24 mouse cellular contexts compared by ENCODE assay signal in the genomic region with DNA sequence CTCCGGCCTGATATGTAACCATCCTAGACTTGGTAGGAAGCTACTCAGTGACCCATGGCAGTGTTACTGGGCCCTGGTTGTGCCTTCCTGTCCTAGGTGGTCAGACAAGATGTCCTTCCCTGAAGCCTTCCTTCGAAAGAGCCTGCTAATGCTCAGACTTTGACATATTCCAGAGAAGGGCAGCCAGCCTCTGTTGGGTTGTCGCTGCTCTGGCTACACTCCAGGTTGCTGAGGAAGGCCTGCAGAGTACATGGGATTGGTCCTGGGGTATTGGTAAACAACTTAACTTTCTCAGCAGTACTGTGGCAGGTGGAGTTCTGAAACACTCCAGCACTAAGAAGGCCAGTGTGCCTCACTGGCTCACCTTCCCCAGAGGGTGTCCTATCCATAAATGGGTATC. TPM values are rescaled to one million over a fixed set of nuclear protein-coding genes. Genes with fewer than 3 reads are reported as not detected.
DNase-seq lines count a peak whose midpoint lies in the region; ATAC-seq and TF ChIP-seq lines count a peak whose summit lies in the region.
"Had no signal": no experiment of that assay in that cellular context is flagged by ENCODE, and none has a peak within 500 bp of the region (broad histone marks: within the 10 kb centered on the region; RNA-seq: fewer than 3 reads in every experiment).

No protein-coding gene starts in this region.

- no peak for TF ChIP-seq EP300 in stomach, postnatal 0 days (optimal IDR thresholded peaks at IDR 0.05)

- peaks cover 28% of the 10 kb centered on the region for H3K4me1 ChIP-seq in cerebellum, adult 2 months (ENCODE audit: control insufficient read depth, insufficient read depth, low read length)
- H3K4me1 ChIP-seq in stomach, embryonic 15.5 days = peaks cover 12% of the 10 kb centered on the region
- H3K4me1 ChIP-seq in stomach, postnatal 0 days (replicated peaks; ENCODE audit: control insufficient read depth, insufficient read depth) = no peaks in the 10 kb centered on the region
- H3K4me1 ChIP-seq: forebrain, embryonic 13.5 days; hindbrain, embryonic 12.5 days had no signal

- no peaks in the 10 kb centered on the region for H3K27me3 ChIP-seq in cerebellum, adult 2 months (ENCODE audit: control insufficient read depth, insufficient read depth, low read length)
- H3K27me3 ChIP-seq in stomach, embryonic 15.5 days (replicated peaks) = no peaks in the 10 kb centered on the region
- no peaks in the 10 kb centered on the region for H3K27me3 ChIP-seq in stomach, postnatal 0 days (ENCODE audit: control insufficient read depth, insufficient read depth, low read length)
- H3K27me3 ChIP-seq: embryonic facial prominence, embryonic 13.5 days; forebrain, embryonic 13.5 days; hindbrain, embryonic 12.5 days; hindbrain, embryonic 15.5 days had no signal

- peaks cover 19% of the 10 kb centered on the region for H3K36me3 ChIP-seq in stomach, embryonic 15.5 days
- H3K36me3 ChIP-seq in stomach, postnatal 0 days (ENCODE audit: control insufficient read depth, insufficient read depth, low read length) = no peaks in the 10 kb centered on the region

- no peak overlapping the region for H3K4me2 ChIP-seq in stomach, embryonic 15.5 days
- no peak overlapping the region for H3K4me2 ChIP-seq in stomach, postnatal 0 days (replicated peaks; ENCODE audit: low read depth)
- H3K4me2 ChIP-seq: embryonic facial prominence, embryonic 13.5 days; forebrain, embryonic 13.5 days; hindbrain, embryonic 12.5 days; hindbrain, embryonic 15.5 days had no signal

- no peak overlapping the region; the same call in 1 of the 2 replicates for H3K27ac ChIP-seq in cerebellum, adult 2 months (ENCODE audit: insufficient read depth, low read length)
- 0 out of 2 replicates have a peak overlapping the region, but pooled peaks have one; percentile 21 for H3K27ac ChIP-seq in stomach, embryonic 15.5 days
- H3K27ac ChIP-seq in stomach, postnatal 0 days (replicated peaks) = no peak overlapping the region
- H3K27ac ChIP-seq: embryonic facial prominence, embryonic 13.5 days; forebrain, embryonic 10.5 days; forebrain, embryonic 13.5 days; heart, embryonic 10.5 days; hindbrain, embryonic 12.5 days; hindbrain, embryonic 15.5 days had no signal

- H3K4me3 ChIP-seq in cerebellum, adult 2 months (replicated peaks; ENCODE audit: insufficient read depth, low read depth, low read length) = no peak overlapping the region
- no peak overlapping the region for H3K4me3 ChIP-seq in stomach, embryonic 15.5 days (replicated peaks)
- no peak overlapping the region for H3K4me3 ChIP-seq in stomach, postnatal 0 days (ENCODE audit: low read depth, low read length)
- H3K4me3 ChIP-seq: embryonic facial prominence, embryonic 13.5 days; forebrain, embryonic 10.5 days; forebrain, embryonic 13.5 days; heart, embryonic 10.5 days; hindbrain, embryonic 12.5 days; hindbrain, embryonic 15.5 days had no signal

- H3K9ac ChIP-seq in stomach, embryonic 15.5 days = no peak overlapping the region
- no peak overlapping the region for H3K9ac ChIP-seq in stomach, postnatal 0 days (ENCODE audit: low read length)
- H3K9ac ChIP-seq: embryonic facial prominence, embryonic 13.5 days; forebrain, embryonic 13.5 days; hindbrain, embryonic 12.5 days; hindbrain, embryonic 15.5 days had no signal

- no peak for TF ChIP-seq CTCF in cerebellum, adult 2 months (IDR thresholded peaks at IDR 0.05; ENCODE audit: borderline replicate concordance, insufficient read depth, low read depth, low read length)
- no peak for TF ChIP-seq CTCF in stomach, postnatal 0 days (IDR thresholded peaks at IDR 0.05; ENCODE audit: low read depth)

- no peak for TF ChIP-seq POLR2A in cerebellum, adult 2 months (IDR thresholded peaks at IDR 0.05; ENCODE audit: borderline replicate concordance, insufficient read depth, low read length)

- DNase-seq in cerebellum, postnatal 4 days (ENCODE audit: low spot score in 2 of 2) = no peak
- DNase-seq in cerebellum, adult 9-11 months = peak; percentile 43
- no peak for DNase-seq in cerebellum, adult 2 months
- peak; percentile 56 for DNase-seq in heart, adult 11 months
- DNase-seq in heart, adult 9 months (ENCODE audit: low spot score in 2 of 2) = no peak
- DNase-seq in stomach, postnatal 0 days (ENCODE audit: low spot score) = no peak
- DNase-seq: adrenal gland, adult 8-10 months; adrenal gland, postnatal 25 days; gastrocnemius, postnatal 10 days; gastrocnemius, postnatal 36 days; kidney, adult 2 months had no signal

- WGBS in cerebellum, adult 2 months = 49% methylated on average over 3 of the region's 3 CpGs
- 72% methylated on average over 3 of the region's 3 CpGs for WGBS in stomach, embryonic 15.5 days
- WGBS in stomach, postnatal 0 days = 74% methylated on average over 3 of the region's 3 CpGs

- ATAC-seq in cerebellum, adult (ENCODE audit: insufficient number of reproducible peaks, low FRiP score, low TSS enrichment) = peak; percentile 16; the same call in 1 of the 2 replicates
- no peak for ATAC-seq in stomach, embryonic 15.5 days (ENCODE audit: insufficient read depth, low FRiP score, low read depth)
- ATAC-seq in stomach, postnatal 0 days (ENCODE audit: low FRiP score, low TSS enrichment) = no peak
- ATAC-seq: activated CD4-positive, CD25-positive, alpha-beta regulatory T cell, adult 4 months; forebrain, embryonic 13.5 days; forebrain, embryonic 16.5 days; intestine, postnatal 0 days had no signal

- no peaks in the 10 kb centered on the region for H3K9me3 ChIP-seq in stomach, embryonic 15.5 days
- no peaks in the 10 kb centered on the region for H3K9me3 ChIP-seq in stomach, postnatal 0 days (ENCODE audit: control insufficient read depth, low read length)
- H3K9me3 ChIP-seq: embryonic facial prominence, embryonic 13.5 days; forebrain, embryonic 10.5 days; forebrain, embryonic 13.5 days; heart, embryonic 10.5 days; hindbrain, embryonic 12.5 days; hindbrain, embryonic 15.5 days had no signal

RNA-seq across cellular contexts. Expression of gene Tmem209, which starts 30.2 kb away (rescaled TPM):
- polyA plus RNA-seq in cerebellum, adult 2 months (2012; rRNA removed) = 33.9 and 36.7 TPM in 2 replicates
- 28.5 and 33.7 TPM in 2 replicates for polyA plus RNA-seq in stomach, embryonic 15.5 days (2015; fragmentation: Nextera tagmentation; extraction: Ambion mirVana)
- polyA plus RNA-seq in stomach, postnatal 0 days (2015; fragmentation: Nextera tagmentation; extraction: Ambion mirVana) = 13.0 and 13.7 TPM in 2 replicates

RNA-seq across cellular contexts. Expression of gene Ssmem1, which starts 30.2 kb away (rescaled TPM):
- polyA plus RNA-seq in cerebellum, adult 2 months (2012; rRNA removed) = 0.08 and 0.17 TPM in 2 replicates
- polyA plus RNA-seq in stomach, embryonic 15.5 days (2015; fragmentation: Nextera tagmentation; extraction: Ambion mirVana) = 0.09 TPM in 1 of 2 replicates, not detected in the other
- polyA plus RNA-seq in stomach, postnatal 0 days (2015; fragmentation: Nextera tagmentation; extraction: Ambion mirVana) = not detected in 2 replicates
- polyA plus RNA-seq: activated CD4-positive, CD25-positive, alpha-beta regulatory T cell, adult 4 months; embryonic facial prominence, embryonic 13.5 days; forebrain, embryonic 13.5 days; forebrain, embryonic 16.5 days; heart, embryonic 14.5 days; intestine, embryonic 14.5 days; intestine, postnatal 0 days had no signal

Comparison
In these comparisons a context has a peak if more than half of its experiments do, and no peak if none do; other contexts are left out.
1. DNase-seq: peak in cerebellum, adult 9-11 months (single experiment) and heart, adult 11 months (single experiment); none in cerebellum, postnatal 4 days (0 of 2), cerebellum, adult 2 months (0 of 2), heart, adult 9 months (0 of 2) and stomach, postnatal 0 days (single experiment).